Mouse (Mus musculus): Measurements from ENCODE around the gene Rnls.
"Not testable (repeated sequence)": the region's sequence is repeated elsewhere in the genome, so short reads cannot be mapped to it uniquely, and the experiment has no call there.

Rnls gene

GRCm38 (mm10) chr19:33391651-33392382, at the start of gene Rnls:
TSS of gene Rnls (minus strand) at chr19:33392295.
- DNase-seq (ENCODE audit: low spot score), result peak; percentile 87

GRCm38 (mm10) chr19:33429457-33429856, 37.4 kb upstream of the Rnls start:
- DNase-seq (ENCODE audit: low spot score), result no peak

DNA sequence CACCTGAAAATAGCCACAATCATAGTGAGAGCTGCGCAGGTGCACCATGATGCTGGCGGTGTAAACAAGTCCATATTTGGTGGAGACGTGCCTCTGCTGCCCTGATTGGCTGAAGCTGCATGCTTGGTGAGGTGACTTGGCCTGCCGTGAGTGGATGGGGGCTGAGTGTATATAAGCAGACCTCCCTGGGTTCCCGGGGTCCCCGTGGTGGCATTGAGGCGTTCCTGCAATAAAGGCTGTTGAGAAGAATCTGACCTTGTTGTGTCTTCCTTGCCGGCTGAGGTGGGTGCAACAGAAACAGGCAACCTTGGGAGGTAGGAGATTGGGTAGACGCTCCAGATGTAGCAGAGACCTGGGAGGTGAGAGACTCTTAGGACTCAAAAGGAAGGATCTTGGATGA, 27.3 kb upstream of the Rnls start:
- DNase-seq (ENCODE audit: low spot score), result not testable (repeated sequence)

- DNase-seq (ENCODE audit: low spot score), result no peak
Observed at GRCm38 (mm10) chr19:33380825-33381224, 11.3 kb downstream of the Rnls start.

- DNase-seq (ENCODE audit: low spot score), result no peak
Observed at GRCm38 (mm10) chr19:33380386-33380785, 11.7 kb downstream of the Rnls start.

GRCm38 (mm10) chr19:33368808-33369207, 23.3 kb downstream of the Rnls start:
- no peak for DNase-seq (ENCODE audit: low spot score)

DNA sequence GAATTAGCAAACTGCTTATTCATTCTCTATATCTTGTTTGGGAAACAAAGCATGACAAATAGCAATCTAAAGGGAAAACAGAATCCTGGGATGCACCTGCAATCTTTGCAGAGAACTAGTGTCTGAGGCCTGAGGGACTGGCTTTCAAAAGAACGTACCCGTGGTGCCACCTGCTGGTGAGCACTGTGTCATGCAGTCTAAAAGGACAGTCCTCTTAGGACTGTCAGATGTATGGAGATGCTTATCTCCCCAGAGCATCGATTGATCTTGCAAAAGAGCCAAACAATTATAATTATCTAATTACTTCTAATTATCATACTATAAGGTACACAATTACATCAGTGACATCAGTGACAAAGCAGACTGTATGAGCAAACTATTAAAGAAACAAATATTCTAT, 25.4 kb downstream of the Rnls start:
- peak; percentile 13 for DNase-seq (ENCODE audit: low spot score)

GRCm38 (mm10) chr19:33357019-33357418, 35.1 kb downstream of the Rnls start:
- no peak for DNase-seq (ENCODE audit: low spot score)

GRCm38 (mm10) chr19:33340119-33340518, 52.0 kb downstream of the Rnls start:
- DNase-seq (ENCODE audit: low spot score), result no peak

DNA sequence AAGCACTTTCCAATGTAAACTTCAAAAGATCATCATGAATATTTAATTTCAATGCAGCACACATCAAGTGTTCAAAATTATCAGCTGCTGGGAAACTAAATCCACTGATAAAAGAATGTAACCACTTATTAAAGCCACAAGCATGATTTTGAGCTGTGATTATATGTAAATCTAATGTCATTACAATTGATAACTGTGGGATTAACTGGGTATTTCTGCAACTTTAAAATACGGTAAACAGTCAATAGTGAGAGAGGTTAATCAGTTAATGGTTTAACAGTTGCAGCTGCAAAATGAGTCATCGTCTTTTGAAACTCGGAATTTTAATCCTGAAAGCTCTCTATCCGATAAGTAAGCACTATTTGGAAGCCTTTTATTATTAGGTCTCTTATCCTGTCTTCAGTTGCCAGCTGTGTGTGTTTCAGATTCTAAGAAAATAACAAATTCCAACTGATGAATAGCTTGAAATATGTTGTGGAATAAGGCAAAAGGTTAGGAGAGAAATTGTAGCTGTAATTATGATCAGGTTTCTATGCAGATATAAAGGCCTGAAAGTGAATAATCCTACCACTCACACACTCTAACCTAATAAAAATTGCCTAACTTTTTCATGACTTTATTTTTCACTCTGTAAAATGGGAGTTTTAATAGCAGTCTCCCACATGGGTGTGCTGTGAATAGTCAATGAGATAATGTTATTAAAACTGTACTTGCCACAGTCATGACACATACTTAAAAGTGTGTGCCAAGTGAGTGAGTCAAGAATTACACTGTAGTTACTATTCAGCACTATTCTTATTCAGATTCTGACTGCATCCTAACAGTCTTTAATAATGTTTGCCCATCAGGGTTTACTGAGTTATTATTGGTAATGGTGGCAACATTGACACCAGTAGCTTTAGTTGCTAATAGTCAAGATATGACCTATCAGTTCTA, 65.1 kb downstream of the Rnls start:
- no peak for DNase-seq (ENCODE audit: low spot score)

GRCm38 (mm10) chr19:33318785-33319184, 73.3 kb downstream of the Rnls start:
- DNase-seq (ENCODE audit: low spot score), result no peak

- no peak for DNase-seq (ENCODE audit: low spot score)
Observed at GRCm38 (mm10) chr19:33317130-33317529, 75.0 kb downstream of the Rnls start.

DNA sequence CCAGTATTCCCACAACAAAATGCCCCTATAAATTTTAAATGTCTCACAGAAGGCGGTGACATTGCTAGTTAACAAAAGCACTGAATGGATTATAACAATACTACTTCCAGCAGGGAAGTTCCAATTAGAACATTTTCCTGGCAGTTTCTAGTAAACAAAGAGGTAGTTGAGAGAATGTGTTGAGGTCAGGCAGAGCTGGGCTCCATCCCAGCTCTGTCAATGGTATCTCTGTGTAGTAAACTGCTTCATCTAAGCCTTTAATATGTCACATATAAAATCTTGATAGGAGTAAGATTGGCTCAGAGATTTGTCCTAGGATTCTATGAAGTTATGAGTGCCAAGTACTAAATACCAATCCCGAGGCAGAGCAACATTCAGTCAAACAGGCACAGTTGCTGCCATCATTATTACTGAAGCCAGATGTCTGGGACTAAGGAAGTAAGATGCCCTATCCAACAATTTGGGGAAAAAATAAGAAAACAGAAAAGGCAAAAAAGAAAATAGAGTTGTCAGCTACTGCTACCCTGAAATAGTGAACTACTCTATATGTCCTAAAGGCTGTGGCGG, 92.3 kb downstream of the Rnls start:
- no peak for DNase-seq (ENCODE audit: low spot score)

DNA sequence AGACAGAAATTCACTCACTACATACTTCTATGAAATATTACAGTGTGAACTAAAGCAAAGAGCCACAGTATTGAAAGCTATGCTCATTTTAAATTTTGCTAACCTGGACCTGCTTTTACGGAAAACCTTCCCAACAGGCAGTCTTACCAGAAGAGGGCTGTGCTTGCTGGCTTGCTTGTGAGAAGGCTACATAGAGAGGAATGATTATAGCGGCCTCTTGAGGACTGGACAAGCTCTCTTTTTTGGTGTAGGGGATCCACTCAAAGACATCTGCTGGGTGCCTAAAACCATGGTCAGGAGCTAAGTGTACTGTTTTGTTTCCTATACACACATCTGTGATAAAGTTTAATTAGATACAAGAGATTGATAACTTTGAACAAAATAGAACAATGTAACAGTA, 95.8 kb downstream of the Rnls start:
- DNase-seq (ENCODE audit: low spot score), result no peak

GRCm38 (mm10) chr19:33282985-33283384, 109.1 kb downstream of the Rnls start:
- no peak for DNase-seq (ENCODE audit: low spot score)

- no peak for DNase-seq (ENCODE audit: low spot score)
Observed at GRCm38 (mm10) chr19:33276421-33276820, 115.7 kb downstream of the Rnls start.

DNA sequence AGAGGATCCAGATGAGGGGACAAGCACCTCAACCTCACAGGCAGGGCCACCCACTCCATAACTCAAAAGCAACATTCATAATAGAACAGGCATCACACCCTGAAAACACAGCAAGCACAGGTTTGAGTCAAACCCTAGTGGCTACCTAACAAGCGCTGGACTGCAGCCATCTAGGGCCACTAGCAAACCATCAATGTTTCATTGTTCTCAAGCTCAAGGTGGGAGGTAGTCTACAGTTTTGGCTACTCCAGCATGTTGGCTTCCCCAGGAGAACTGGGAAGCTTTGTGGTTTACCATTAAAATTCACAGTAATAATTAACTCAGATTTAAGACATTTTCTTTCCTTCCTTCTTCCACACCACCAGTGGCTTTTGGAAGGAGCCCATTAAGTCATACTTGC, 118.4 kb downstream of the Rnls start:
- no peak for DNase-seq (ENCODE audit: low spot score)

GRCm38 (mm10) chr19:33271571-33271970, 120.5 kb downstream of the Rnls start:
- no peak for DNase-seq (ENCODE audit: low spot score)

GRCm38 (mm10) chr19:33270231-33270630, 121.9 kb downstream of the Rnls start:
- DNase-seq (ENCODE audit: low spot score), result no peak

- peak; percentile 54 for DNase-seq (ENCODE audit: low spot score)
Observed at GRCm38 (mm10) chr19:33268044-33268443, 124.1 kb downstream of the Rnls start.

DNA sequence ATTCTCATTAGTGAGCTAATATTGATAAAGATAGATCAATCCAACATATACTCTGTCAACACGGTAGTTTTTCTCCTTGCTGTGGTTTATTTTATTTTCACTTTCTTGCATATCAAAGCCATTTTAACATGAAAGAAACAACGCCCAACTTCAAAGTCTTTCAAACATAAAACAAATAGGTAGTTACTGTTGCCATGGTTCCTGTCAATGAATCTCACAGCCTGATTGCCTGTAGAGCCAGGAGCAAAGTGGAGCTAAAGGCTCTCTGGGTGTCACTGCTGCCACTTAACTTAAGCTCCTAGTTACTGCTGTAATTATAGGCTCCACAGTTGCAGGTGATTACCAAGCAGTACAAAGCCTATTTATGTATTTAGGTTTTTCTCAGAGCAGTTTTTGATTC, 126.8 kb downstream of the Rnls start:
- no peak for DNase-seq (ENCODE audit: low spot score)

- no peak for DNase-seq (ENCODE audit: low spot score)
Observed at GRCm38 (mm10) chr19:33264224-33264993, 127.7 kb downstream of the Rnls start.

All from testis, postnatal 14 days (tissue).